Mouse (Mus musculus) kidney, postnatal 25 days (tissue): ENCODE data around the gene Hoxd13.
A peak's percentile ranks its signal among the peaks of the same experiment; 100 is the strongest.

Source experiments
- DNase-seq, 2 experiments: peaks; one replicate each; pipeline ENCODE4 v3.0.0; 2021; ENCODE audit warnings: mixed read lengths in 2 of 2

The Hoxd13 gene

GRCm38 (mm10) chr2:74681594-74682531, 13.8 kb downstream of the Hoxd13 start:
- peak in 1 of 2 experiments; percentile 36 for DNase-seq

- DNase-seq = no peak
These were observed 14.7 kb downstream of the Hoxd13 start for GRCm38 (mm10) chr2:74682796-74683195.

GRCm38 (mm10) chr2:74683471-74683951, 15.4 kb downstream of the Hoxd13 start:
- peak in 1 of 2 experiments; percentile 62 for DNase-seq

- DNase-seq = no peak
These were observed 16.0 kb downstream of the Hoxd13 start for GRCm38 (mm10) chr2:74684106-74684505.

- DNase-seq = no peak
These were observed 17.0 kb downstream of the Hoxd13 start for GRCm38 (mm10) chr2:74685059-74685603.

GRCm38 (mm10) chr2:74686301-74686987, 18.3 kb downstream of the Hoxd13 start:
- DNase-seq = peak; percentile 86 to 93

GRCm38 (mm10) chr2:74686988-74687697, 19.0 kb downstream of the Hoxd13 start:
- DNase-seq = peak in 1 of 2 experiments; percentile 47

GRCm38 (mm10) chr2:74687698-74688555, 19.8 kb downstream of the Hoxd13 start:
- DNase-seq = peak in 1 of 2 experiments; percentile 48

GRCm38 (mm10) chr2:74688795-74689573, 20.9 kb downstream of the Hoxd13 start:
- DNase-seq = peak in 1 of 2 experiments; percentile 53

- peak in 1 of 2 experiments; percentile 63 for DNase-seq
These were observed 21.6 kb downstream of the Hoxd13 start for GRCm38 (mm10) chr2:74689574-74690337.

- no peak for DNase-seq
These were observed 22.2 kb downstream of the Hoxd13 start for GRCm38 (mm10) chr2:74690338-74690716.

- DNase-seq = peak; percentile 88 to 96
These were observed 23.2 kb downstream of the Hoxd13 start, which contains the start of gene Hoxd10 for GRCm38 (mm10) chr2:74691022-74691951. Gene Hoxd10 (plus strand): TSS chr2:74691924.

- peak in 1 of 2 experiments; percentile 54 for DNase-seq
These were observed 24.1 kb downstream of the Hoxd13 start for GRCm38 (mm10) chr2:74691995-74692807.

GRCm38 (mm10) chr2:74692808-74693431, 24.8 kb downstream of the Hoxd13 start:
- no peak for DNase-seq

- no peak for DNase-seq
These were observed 25.3 kb downstream of the Hoxd13 start for GRCm38 (mm10) chr2:74693432-74693827.

GRCm38 (mm10) chr2:74694066-74694465, 26.0 kb downstream of the Hoxd13 start:
- DNase-seq = peak; percentile 84 to 89

GRCm38 (mm10) chr2:74695383-74695782, 27.3 kb downstream of the Hoxd13 start:
- peak in 1 of 2 experiments; percentile 26 for DNase-seq
